Mouse (Mus musculus) fat pad, adult 2 months (tissue): ENCODE data around the gene Angptl6.
"Not testable (repeated sequence)": the region's sequence is repeated elsewhere in the genome, so short reads cannot be mapped to it uniquely, and the experiment has no call there.

ENCODE experiments used
- DNase-seq: peaks from one replicate; pipeline ENCODE4 v3.0.0-alpha.2; 2011; ENCODE audit warnings: low read depth, low spot score; ENCODE audit errors: extremely low read depth

The Angptl6 gene

DNA sequence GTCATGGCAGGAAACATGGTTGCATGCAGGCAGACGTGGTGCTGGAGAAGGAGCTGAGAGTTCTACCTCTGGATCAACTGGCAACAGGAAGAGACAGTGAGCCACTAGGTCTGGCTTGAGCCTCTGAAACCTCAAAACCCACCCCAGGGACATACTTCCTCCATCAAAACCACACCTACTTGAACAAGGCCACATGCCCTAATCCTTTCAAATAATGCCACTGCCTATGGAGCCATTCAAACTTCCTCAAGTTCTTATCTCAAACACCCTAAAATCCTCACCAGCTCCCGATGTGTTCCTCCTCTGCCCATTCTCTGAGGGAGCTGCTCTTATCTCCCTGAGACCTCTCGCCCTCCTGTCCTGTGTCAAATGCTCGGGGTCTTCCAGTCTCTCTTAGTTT is 37.3 kb downstream of the Angptl6 start:
- no peak for DNase-seq

DNA sequence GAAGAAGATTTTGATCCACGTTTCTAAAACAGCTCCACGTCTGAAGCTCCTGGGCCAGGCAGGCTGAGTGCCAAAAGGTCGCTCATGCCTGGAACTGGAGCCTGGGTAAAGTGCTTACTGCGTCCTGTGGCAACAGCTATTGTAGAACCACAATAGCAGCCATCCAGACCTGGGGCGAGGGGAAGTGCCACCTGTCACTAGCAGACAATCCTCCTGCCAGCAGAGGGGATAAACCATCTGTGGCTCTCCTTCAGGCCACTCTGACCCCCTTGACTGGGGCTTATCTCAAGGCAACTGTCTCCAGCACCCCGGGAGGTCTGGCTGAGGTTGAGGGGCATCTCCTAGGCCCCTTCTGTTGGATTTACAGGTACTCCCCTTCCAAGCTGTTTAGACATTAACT is 40.6 kb downstream of the Angptl6 start:
- no peak for DNase-seq

DNA sequence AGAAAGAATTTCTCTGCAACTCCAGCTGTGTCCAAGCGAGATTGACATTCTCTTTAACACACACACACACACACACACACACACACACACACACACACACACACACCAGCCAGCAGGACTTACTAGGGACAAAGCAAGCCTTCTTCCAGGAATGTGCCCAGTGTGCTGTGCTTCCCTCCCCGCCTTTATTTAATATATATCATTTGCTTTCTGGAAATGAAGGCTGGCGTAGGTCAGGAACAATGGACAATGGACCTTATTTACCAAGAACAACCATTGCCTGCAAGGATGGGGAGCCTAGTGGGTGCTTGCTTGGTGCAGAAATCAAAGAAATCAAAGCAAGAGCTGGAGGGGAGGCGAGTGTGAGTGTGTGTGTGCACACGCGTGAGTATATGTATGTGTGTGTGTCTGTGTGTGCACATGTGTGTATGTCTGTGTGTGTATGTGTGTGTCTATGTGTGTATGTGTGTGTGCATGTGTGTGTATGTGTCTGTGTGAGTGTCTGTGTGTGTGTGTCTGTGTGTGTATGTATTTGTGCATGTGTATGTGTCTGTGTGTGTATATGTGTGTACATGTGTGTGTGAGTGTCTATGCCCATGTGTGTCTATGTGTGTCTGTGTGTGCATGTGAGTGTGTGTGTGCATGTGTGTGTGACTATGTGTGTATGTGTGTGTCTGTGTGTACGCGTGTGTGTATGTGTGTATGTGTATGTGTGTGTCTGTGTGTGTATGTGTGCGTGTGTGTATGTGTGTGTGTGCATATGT is 42.2 kb downstream of the Angptl6 start:
- DNase-seq, result no peak

DNA sequence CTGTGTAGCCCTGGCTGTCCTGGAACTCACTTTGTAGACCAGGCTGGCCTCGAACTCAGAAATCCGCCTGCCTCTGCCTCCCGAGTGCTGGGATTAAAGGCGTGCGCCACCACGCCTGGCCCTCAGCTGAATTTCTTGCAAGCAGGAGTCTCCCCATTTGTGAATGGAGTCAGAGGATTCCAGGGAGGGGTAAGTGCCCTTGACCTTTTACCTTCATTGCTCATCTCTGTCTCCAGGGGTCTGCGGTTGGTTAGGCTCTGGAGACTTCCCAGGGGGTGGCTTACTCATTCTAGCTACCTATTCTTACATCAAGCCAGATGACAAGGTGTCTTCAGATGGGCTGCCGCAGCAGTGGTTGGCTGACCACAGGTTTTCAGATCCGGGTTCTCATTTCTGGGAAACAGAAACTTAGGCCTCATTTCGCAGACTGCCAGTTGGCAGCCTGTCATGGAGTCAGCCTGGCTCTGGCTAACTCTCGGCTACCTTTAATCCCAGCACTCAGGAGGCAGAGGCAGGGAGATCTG is 44.0 kb downstream of the Angptl6 start:
- DNase-seq, result not testable (repeated sequence)

DNA sequence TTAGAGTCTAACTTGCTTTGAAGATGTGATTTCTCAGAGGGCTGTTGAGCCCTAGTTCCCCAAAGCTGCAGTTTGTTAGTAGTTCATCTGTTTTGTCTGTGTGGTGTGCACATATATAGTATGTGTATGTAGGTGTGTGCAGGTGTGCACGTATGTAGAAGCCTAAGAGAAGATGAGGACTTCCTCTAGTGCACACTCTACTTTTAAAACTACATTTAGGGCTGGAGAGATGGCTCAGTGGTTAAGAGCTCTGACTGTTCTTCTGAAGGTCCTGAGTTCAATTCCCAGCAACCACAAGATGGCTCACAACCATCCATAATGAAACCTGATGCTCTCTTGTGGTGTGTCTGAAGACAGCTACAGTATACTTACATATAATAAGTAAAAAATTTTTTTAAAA is 44.6 kb downstream of the Angptl6 start:
- DNase-seq, result no peak

DNA sequence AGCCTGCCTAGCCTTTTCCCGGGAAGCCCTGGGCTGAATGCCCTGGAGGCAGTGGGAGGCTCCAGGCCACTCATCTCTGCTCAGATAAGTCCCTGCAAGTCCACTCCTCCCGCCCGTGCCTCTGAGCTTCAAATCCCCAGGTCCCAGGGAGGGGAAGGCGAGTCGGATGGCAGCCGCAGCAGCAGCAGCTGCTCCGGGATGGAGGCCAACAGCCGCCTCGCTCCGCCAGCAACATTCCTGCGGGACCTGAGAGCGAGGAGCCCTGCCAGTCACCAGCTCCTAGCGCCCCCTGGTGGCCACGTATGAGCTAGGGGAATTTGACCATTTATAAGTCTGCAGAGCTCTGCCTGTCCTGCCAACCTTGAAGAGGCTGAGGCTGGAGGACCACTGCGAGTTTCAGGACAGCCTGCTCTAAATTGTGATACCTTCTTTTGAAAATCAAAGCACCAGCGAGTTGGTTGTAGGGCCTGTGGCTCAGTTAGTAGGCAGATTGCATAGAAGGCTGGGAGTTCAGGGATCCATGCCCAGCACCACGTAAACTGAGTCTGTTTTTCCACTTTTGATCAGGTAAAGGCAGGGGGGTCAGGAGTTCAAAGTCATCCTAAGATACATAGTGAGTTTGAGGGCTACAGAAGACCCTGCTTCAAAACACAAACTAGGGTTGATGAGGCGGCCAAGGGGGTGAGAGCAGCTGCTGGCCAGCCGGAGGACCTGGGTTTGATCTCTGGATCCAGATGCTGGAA is 48.5 kb downstream of the Angptl6 start:
- DNase-seq, result peak; percentile 11

DNA sequence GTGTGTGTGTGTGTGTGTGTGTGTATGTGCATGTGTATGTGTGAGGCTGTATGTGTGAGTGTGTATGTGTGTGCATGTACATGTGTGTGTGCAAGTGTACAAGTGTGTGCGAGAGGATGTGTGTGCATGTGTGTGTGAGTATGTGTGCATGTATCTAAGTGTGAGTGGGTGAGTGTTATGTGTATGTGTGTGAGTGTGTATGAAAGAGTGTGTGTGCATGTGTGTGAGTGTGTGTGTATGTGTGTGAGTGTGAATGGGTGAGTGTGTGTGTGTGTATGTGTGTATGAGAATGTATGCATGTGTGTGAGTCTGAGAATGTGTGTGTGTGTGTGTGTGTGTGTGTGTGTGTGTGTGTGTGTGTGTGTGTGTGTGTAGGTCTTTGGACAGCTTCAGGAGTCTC is 51.4 kb downstream of the Angptl6 start:
- no peak for DNase-seq

DNA sequence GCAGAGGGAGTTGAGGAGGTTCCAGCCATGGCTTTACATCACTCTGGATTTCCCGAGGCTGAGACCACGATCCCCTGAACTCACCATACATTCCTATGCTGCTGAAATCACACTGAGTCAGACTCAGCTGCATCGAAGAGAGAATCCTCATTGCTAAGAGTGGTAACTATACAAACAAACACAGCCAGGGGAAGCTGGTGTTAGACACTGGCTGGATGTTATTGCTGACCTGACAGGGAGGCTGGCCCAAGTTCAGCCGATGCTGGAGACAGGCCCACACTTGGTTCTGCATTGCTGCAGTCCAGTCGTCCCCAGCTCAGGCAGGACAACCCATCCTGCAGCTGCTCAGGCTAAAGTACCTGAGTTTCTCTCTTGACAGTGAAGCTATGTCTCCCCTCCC is 53.7 kb downstream of the Angptl6 start:
- no peak for DNase-seq
